Comparison of ENCODE assay signal across 27 mouse cellular contexts in the genomic region with DNA sequence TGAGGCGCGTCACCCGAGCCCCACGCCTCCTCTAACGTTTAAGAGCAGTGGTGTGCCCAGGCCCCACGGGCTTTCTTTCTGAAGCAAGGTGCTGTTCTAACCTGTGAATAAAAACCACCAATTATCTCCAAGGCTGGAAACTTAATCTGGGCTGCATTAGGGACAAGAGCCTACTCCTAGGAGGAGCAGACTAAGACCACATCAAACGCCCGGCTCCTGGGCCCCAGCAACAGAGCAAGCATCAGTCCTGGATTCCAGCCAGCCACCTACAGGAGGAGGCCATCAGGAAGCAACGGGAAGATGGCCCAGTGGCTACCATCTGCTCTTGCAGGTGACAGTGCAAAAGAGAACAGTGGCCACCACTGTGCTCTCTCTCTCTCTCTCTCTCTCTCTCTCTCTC. TPM values are rescaled to one million over a fixed set of nuclear protein-coding genes. Genes with fewer than 3 reads are reported as not detected.
DNase-seq lines count a peak whose midpoint lies in the region; ATAC-seq lines count a peak whose summit lies in the region.
"Had no signal": no experiment of that assay in that cellular context is flagged by ENCODE, and none has a peak within 500 bp of the region (broad histone marks: within the 10 kb centered on the region; RNA-seq: fewer than 3 reads in every experiment).

No protein-coding gene starts in this region.

- H3K27me3 ChIP-seq in embryonic facial prominence, embryonic 13.5 days: no peaks in the 10 kb centered on the region
- no peaks in the 10 kb centered on the region for H3K27me3 ChIP-seq in embryonic facial prominence, embryonic 10.5 days (replicated peaks; ENCODE audit: low read depth, poor library complexity, severe bottlenecking)
- H3K27me3 ChIP-seq in embryonic facial prominence, embryonic 15.5 days: no peaks in the 10 kb centered on the region
- no peaks in the 10 kb centered on the region for H3K27me3 ChIP-seq in forebrain, embryonic 10.5 days (ENCODE audit: poor library complexity, severe bottlenecking)
- H3K27me3 ChIP-seq: heart, embryonic 13.5 days; limb, embryonic 15.5 days; Patski had no signal

- H3K4me1 ChIP-seq in embryonic facial prominence, embryonic 13.5 days: peaks cover 12% of the 10 kb centered on the region
- peaks cover 5% of the 10 kb centered on the region; the same call in 1 of the 2 replicates for H3K4me1 ChIP-seq in embryonic facial prominence, embryonic 10.5 days
- H3K4me1 ChIP-seq in embryonic facial prominence, embryonic 15.5 days: peaks cover 5% of the 10 kb centered on the region; the same call in 1 of the 2 replicates
- peaks cover 11% of the 10 kb centered on the region for H3K4me1 ChIP-seq in forebrain, embryonic 10.5 days

- WGBS in embryonic facial prominence, embryonic 13.5 days: 50% methylated on average over 9 of the region's 9 CpGs
- 78% methylated on average over 9 of the region's 9 CpGs for WGBS in embryonic facial prominence, embryonic 10.5 days
- 49% methylated on average over 9 of the region's 9 CpGs for WGBS in embryonic facial prominence, embryonic 15.5 days
- 78% methylated on average over 9 of the region's 9 CpGs for WGBS in forebrain, embryonic 10.5 days

- H3K36me3 ChIP-seq in embryonic facial prominence, embryonic 13.5 days: peaks cover 14% of the 10 kb centered on the region
- H3K36me3 ChIP-seq in embryonic facial prominence, embryonic 10.5 days (replicated peaks): no peaks in the 10 kb centered on the region; the same call in 1 of the 2 replicates
- peaks cover 13% of the 10 kb centered on the region for H3K36me3 ChIP-seq in embryonic facial prominence, embryonic 15.5 days
- H3K36me3 ChIP-seq in forebrain, embryonic 10.5 days (replicated peaks): no peaks in the 10 kb centered on the region; the same call in 1 of the 2 replicates

- H3K4me2 ChIP-seq in embryonic facial prominence, embryonic 13.5 days: no peak overlapping the region
- H3K4me2 ChIP-seq in embryonic facial prominence, embryonic 15.5 days (replicated peaks): no peak overlapping the region
- H3K4me2 ChIP-seq: heart, embryonic 13.5 days; hindbrain, embryonic 14.5 days; limb, embryonic 15.5 days had no signal

- H3K27ac ChIP-seq in embryonic facial prominence, embryonic 13.5 days: no peak overlapping the region
- H3K27ac ChIP-seq in embryonic facial prominence, embryonic 10.5 days (replicated peaks): no peak overlapping the region; the same call in 1 of the 2 replicates
- H3K27ac ChIP-seq in embryonic facial prominence, embryonic 15.5 days (replicated peaks): no peak overlapping the region
- no peak overlapping the region for H3K27ac ChIP-seq in forebrain, embryonic 10.5 days
- H3K27ac ChIP-seq: heart, embryonic 13.5 days; hindbrain, embryonic 14.5 days; kidney, postnatal 0 days; limb, embryonic 10.5 days; limb, embryonic 15.5 days; liver, embryonic 14.5 days had no signal

- 0 out of 2 replicates have a peak overlapping the region, but pooled peaks have one; percentile 27 for H3K9ac ChIP-seq in embryonic facial prominence, embryonic 13.5 days
- no peak overlapping the region for H3K9ac ChIP-seq in embryonic facial prominence, embryonic 15.5 days
- H3K9ac ChIP-seq: heart, embryonic 13.5 days; hindbrain, embryonic 14.5 days; limb, embryonic 15.5 days; liver, embryonic 14.5 days had no signal

- H3K4me3 ChIP-seq in embryonic facial prominence, embryonic 13.5 days: no peak overlapping the region
- no peak overlapping the region for H3K4me3 ChIP-seq in embryonic facial prominence, embryonic 10.5 days
- H3K4me3 ChIP-seq in embryonic facial prominence, embryonic 15.5 days (replicated peaks): no peak overlapping the region
- H3K4me3 ChIP-seq in forebrain, embryonic 10.5 days: no peak overlapping the region
- H3K4me3 ChIP-seq: heart, embryonic 13.5 days; limb, embryonic 10.5 days; limb, embryonic 15.5 days had no signal

- no peaks in the 10 kb centered on the region for H3K9me3 ChIP-seq in embryonic facial prominence, embryonic 13.5 days
- H3K9me3 ChIP-seq in embryonic facial prominence, embryonic 10.5 days: no peaks in the 10 kb centered on the region
- H3K9me3 ChIP-seq in embryonic facial prominence, embryonic 15.5 days (replicated peaks): no peaks in the 10 kb centered on the region
- H3K9me3 ChIP-seq in forebrain, embryonic 10.5 days: no peaks in the 10 kb centered on the region
- H3K9me3 ChIP-seq: G1E; heart, embryonic 13.5 days; limb, embryonic 10.5 days; limb, embryonic 15.5 days had no signal

- 0 out of 2 replicates have a peak, but pooled peaks have one; percentile 21 for ATAC-seq in embryonic facial prominence, embryonic 13.5 days (ENCODE audit: insufficient number of reproducible peaks, insufficient read depth, low FRiP score, low TSS enrichment, low read depth)
- ATAC-seq in embryonic facial prominence, embryonic 15.5 days (ENCODE audit: insufficient number of reproducible peaks, low FRiP score, low TSS enrichment, low read depth): peak; percentile 25; the same call in 1 of the 2 replicates
- ATAC-seq: forebrain, embryonic 16.5 days; intestine, postnatal 0 days; Patski had no signal

- DNase-seq in embryonic facial prominence, embryonic 10.5 days (ENCODE audit: low spot score): no peak
- DNase-seq in cerebellum, adult 18-20 months: peak; percentile 81 to 84
- peak; percentile 78 to 83 for DNase-seq in cerebellum, postnatal 10 days
- no peak for DNase-seq in ovary, postnatal 36 days (ENCODE audit: low spot score)
- DNase-seq in forebrain, embryonic 10.5 days (ENCODE audit: extremely low spot score, low spot score): no peak
- DNase-seq: adrenal gland, postnatal 14 days; gastrocnemius, postnatal 10 days; heart, postnatal 10 days; kidney, postnatal 4 days; lung, adult 2 months; lung, postnatal 10 days; midbrain, embryonic 14.5 days; right cerebral cortex, adult 18-20 months; thymus, postnatal 4 days had no signal

RNA-seq across cellular contexts. Expression of a gene that starts 33.6 kb away (rescaled TPM):
- 13.6 and 14.7 TPM in 2 replicates for polyA plus RNA-seq in embryonic facial prominence, embryonic 13.5 days (2015; fragmentation: Nextera tagmentation; extraction: Ambion mirVana)
- polyA plus RNA-seq in embryonic facial prominence, embryonic 10.5 days (2016; fragmentation: Nextera tagmentation; extraction: Ambion mirVana): 6.5 TPM in 2 replicates
- polyA plus RNA-seq in embryonic facial prominence, embryonic 15.5 days (2015; fragmentation: Nextera tagmentation; extraction: Ambion mirVana): 12.2 and 12.3 TPM in 2 replicates
- 5.1 and 5.9 TPM in 2 replicates for polyA plus RNA-seq in forebrain, embryonic 10.5 days (2016; fragmentation: Nextera tagmentation; extraction: Ambion mirVana)

RNA-seq across cellular contexts. Expression of a gene that starts 42.3 kb away (rescaled TPM):
- polyA plus RNA-seq in embryonic facial prominence, embryonic 13.5 days (2015; fragmentation: Nextera tagmentation; extraction: Ambion mirVana): 0.44 and 0.84 TPM in 2 replicates
- polyA plus RNA-seq in embryonic facial prominence, embryonic 10.5 days (2016; fragmentation: Nextera tagmentation; extraction: Ambion mirVana): 0.72 TPM in 1 of 2 replicates, not detected in the other
- 0.19 TPM in 1 of 2 replicates, not detected in the other for polyA plus RNA-seq in embryonic facial prominence, embryonic 15.5 days (2015; fragmentation: Nextera tagmentation; extraction: Ambion mirVana)
- polyA plus RNA-seq in forebrain, embryonic 10.5 days (2016; fragmentation: Nextera tagmentation; extraction: Ambion mirVana): 0.16 and 0.31 TPM in 2 replicates
- polyA plus RNA-seq: forebrain, embryonic 16.5 days; G1E; hindbrain, embryonic 14.5 days; kidney, postnatal 0 days; neural tube, embryonic 11.5 days; Patski had no signal

RNA-seq across cellular contexts. Expression of a gene that starts 50.4 kb away (rescaled TPM):
- 1.5 and 3.4 TPM in 2 replicates for polyA plus RNA-seq in embryonic facial prominence, embryonic 13.5 days (2015; fragmentation: Nextera tagmentation; extraction: Ambion mirVana)
- polyA plus RNA-seq in embryonic facial prominence, embryonic 10.5 days (2016; fragmentation: Nextera tagmentation; extraction: Ambion mirVana): 0.10 TPM in 1 of 2 replicates, not detected in the other
- 8.1 and 10.1 TPM in 2 replicates for polyA plus RNA-seq in embryonic facial prominence, embryonic 15.5 days (2015; fragmentation: Nextera tagmentation; extraction: Ambion mirVana)
- polyA plus RNA-seq in forebrain, embryonic 10.5 days (2016; fragmentation: Nextera tagmentation; extraction: Ambion mirVana): 0.07 and 0.09 TPM in 2 replicates
- polyA plus RNA-seq: G1E; neural tube, embryonic 11.5 days had no signal

Comparison
In these comparisons a context has a peak if more than half of its experiments do, and no peak if none do; other contexts are left out.
1. DNase-seq: peak in cerebellum, adult 18-20 months (2 of 2) and cerebellum, postnatal 10 days (2 of 2); none in embryonic facial prominence, embryonic 10.5 days (single experiment), ovary, postnatal 36 days (single experiment) and forebrain, embryonic 10.5 days (single experiment).